Mouse (Mus musculus): Measurements from ENCODE around the gene Rhd. TPM values are rescaled to one million over a fixed set of nuclear protein-coding genes. Genes with fewer than 3 reads are reported as not detected.

Rhd gene
- polyA plus RNA-seq (2012; rRNA removed) = 0.35 and 0.82 TPM in 2 replicates

GRCm38 (mm10) chr4:134863937-134864729, at the start of gene Rhd:
Gene Rhd, plus strand, starts transcription at chr4:134864536.

GRCm38 (mm10) chr4:134853259-134853636, 11.1 kb upstream of the Rhd start, which contains the start of gene Maco1:
Gene Maco1, minus strand, starts transcription at chr4:134853345.

GRCm38 (mm10) chr4:134914864-134915209, 50.5 kb downstream of the Rhd start, which contains the start of gene Tmem50a:
Gene Tmem50a, minus strand, starts transcription at chr4:134915024.

GRCm38 (mm10) chr4:134923258-134924018, 59.1 kb downstream of the Rhd start, which contains the start of gene Rsrp1:
Gene Rsrp1, plus strand, starts transcription at chr4:134923592.

GRCm38 (mm10) chr4:134930684-134931481, 66.5 kb downstream of the Rhd start, which contains the start of gene Syf2:
Gene Syf2, plus strand, starts transcription at chr4:134930898.

Other genes starting within 250 kb of the Rhd start
- 5.1 and 5.7 TPM in 2 replicates for gene Man1c1, start 160.2 kb upstream of the Rhd start, polyA plus RNA-seq (2012; rRNA removed)
- 1.6 TPM in 2 replicates for gene Ldlrap1, start 96.5 kb upstream of the Rhd start, polyA plus RNA-seq (2012; rRNA removed)
- 64.4 and 66.7 TPM in 2 replicates for gene Maco1, start 11.2 kb upstream of the Rhd start, polyA plus RNA-seq (2012; rRNA removed)
- gene Tmem50a, start 50.5 kb downstream of the Rhd start, polyA plus RNA-seq (2012; rRNA removed) = 168 and 172 TPM in 2 replicates
- gene Rsrp1, start 59.1 kb downstream of the Rhd start, polyA plus RNA-seq (2012; rRNA removed) = 622 and 653 TPM in 2 replicates
- gene Syf2, start 66.4 kb downstream of the Rhd start, polyA plus RNA-seq (2012; rRNA removed) = 59.8 TPM in 2 replicates